Mouse (Mus musculus): ENCODE results near the gene Kmt2a. TPM values are rescaled to one million over a fixed set of nuclear protein-coding genes. Genes with fewer than 3 reads are reported as not detected.

Kmt2a gene
- polyA plus RNA-seq, 1 experiment from 2014 or later: 29.6 TPM

DNA sequence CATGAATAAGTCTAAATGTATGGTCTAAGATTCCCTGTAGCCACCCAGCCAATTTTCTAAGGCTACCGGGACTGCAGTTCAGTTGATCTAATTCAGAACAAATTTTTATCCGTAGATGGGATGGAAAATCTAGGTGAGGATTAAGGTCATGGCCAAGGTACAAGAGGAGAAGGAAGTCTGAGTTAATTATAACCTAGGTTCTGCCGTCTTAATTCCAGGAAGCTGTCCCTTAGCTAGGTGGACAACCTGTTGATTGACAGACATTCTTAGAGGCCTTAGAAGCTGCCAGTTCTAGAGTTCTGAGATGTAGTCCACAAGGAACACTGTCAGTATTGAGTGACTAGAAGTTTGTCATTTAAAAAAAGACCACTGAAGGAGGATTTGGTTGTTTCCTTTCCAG is 18.6 kb upstream of the Kmt2a start:
- H3K4me2 ChIP-seq (replicated peaks): no peak overlapping the region
- WGBS: 85% methylated on average over 3 of the region's 3 CpGs
- no peak overlapping the region for H3K4me3 ChIP-seq
- ATAC-seq (ENCODE audit: low FRiP score, low read depth): no peak
- no peak overlapping the region for H3K9ac ChIP-seq
- no peaks in the 10 kb centered on the region for H3K36me3 ChIP-seq
- H3K27ac ChIP-seq: no peak overlapping the region
- no peaks in the 10 kb centered on the region for H3K4me1 ChIP-seq
- no peaks in the 10 kb centered on the region for H3K27me3 ChIP-seq (replicated peaks)
- H3K9me3 ChIP-seq: no peaks in the 10 kb centered on the region

DNA sequence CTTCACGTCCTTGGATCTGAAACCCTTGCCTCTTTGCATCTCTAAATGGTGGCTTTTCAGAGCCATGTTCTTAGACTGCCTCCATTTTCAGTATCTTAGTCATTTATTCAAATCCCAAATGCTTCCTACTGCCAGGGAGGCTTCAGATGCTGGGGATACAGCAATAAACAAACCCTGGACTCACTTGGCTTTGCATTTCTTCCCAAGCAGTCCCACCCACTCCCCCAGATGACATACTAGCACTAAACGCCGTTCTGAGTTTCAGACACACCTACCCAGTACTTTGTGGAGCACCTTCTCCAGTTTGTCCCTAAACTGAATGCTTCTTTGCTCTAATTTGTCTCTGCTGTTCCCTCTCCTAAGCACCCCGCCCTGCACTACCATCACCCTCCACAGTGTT is 15.9 kb upstream of the Kmt2a start:
- H3K27ac ChIP-seq: no peak overlapping the region
- H3K9ac ChIP-seq: no peak overlapping the region
- H3K4me3 ChIP-seq: no peak overlapping the region
- no peak overlapping the region for H3K4me2 ChIP-seq (replicated peaks)
- no peak for ATAC-seq (ENCODE audit: low FRiP score, low read depth)
- no peaks in the 10 kb centered on the region for H3K27me3 ChIP-seq (replicated peaks)
- no peaks in the 10 kb centered on the region for H3K9me3 ChIP-seq
- 59% methylated on average over 4 of the region's 4 CpGs for WGBS
- no peaks in the 10 kb centered on the region for H3K36me3 ChIP-seq
- H3K4me1 ChIP-seq: no peaks in the 10 kb centered on the region

- Histone ChIP-seq H3K9ac (no peak overlapping the region), H3K4me2 (replicated peaks) (no peak overlapping the region), H3K27me3 (replicated peaks) (no peaks in the 10 kb centered on the region), H3K4me3 (no peak overlapping the region), H3K9me3 (no peaks in the 10 kb centered on the region), H3K4me1 (no peaks in the 10 kb centered on the region), H3K27ac (no peak overlapping the region), H3K36me3 (no peaks in the 10 kb centered on the region)
- no peak for ATAC-seq (ENCODE audit: low FRiP score, low read depth)
- WGBS: 76% methylated on average over 3 of the region's 3 CpGs
These were observed 11.6 kb upstream of the Kmt2a start for GRCm38 (mm10) chr9:44892664-44893063.

DNA sequence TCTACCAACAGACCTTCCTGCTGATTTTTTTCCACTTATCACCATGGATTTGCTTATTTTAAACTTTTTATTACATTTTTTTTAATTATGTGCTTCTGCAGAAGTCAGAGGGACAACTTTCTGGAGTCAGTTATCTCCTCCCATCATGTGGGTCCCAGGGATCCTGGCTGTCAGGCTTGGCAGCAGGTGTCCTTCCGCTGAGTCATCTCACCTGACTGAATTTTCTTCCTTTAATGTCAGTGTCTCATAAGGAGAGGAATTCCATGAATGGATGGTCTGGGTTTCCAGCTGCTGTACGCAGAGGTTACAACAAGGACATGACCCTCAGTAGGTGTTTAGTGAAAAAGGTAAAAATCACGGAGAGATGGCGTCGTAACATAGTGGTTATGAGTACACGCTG is 10.1 kb upstream of the Kmt2a start:
- Histone ChIP-seq H3K27me3 (replicated peaks) (no peaks in the 10 kb centered on the region), H3K4me1 (no peaks in the 10 kb centered on the region), H3K36me3 (no peaks in the 10 kb centered on the region), H3K4me3 (no peak overlapping the region), H3K9ac (no peak overlapping the region), H3K4me2 (replicated peaks) (no peak overlapping the region), H3K9me3 (no peaks in the 10 kb centered on the region), H3K27ac (no peak overlapping the region)
- no peak for ATAC-seq (ENCODE audit: low FRiP score, low read depth)
- WGBS: 80% methylated on average over 6 of the region's 6 CpGs

GRCm38 (mm10) chr9:44890122-44890521 is 9.0 kb upstream of the Kmt2a start:
- Histone ChIP-seq H3K27me3 (replicated peaks) (no peaks in the 10 kb centered on the region), H3K27ac (no peak overlapping the region), H3K9ac (no peak overlapping the region), H3K4me1 (no peaks in the 10 kb centered on the region), H3K9me3 (no peaks in the 10 kb centered on the region), H3K4me2 (replicated peaks) (no peak overlapping the region), H3K36me3 (no peaks in the 10 kb centered on the region), H3K4me3 (no peak overlapping the region)
- WGBS: 58% methylated on average over 2 of the region's 2 CpGs
- ATAC-seq (ENCODE audit: low FRiP score, low read depth): no peak

DNA sequence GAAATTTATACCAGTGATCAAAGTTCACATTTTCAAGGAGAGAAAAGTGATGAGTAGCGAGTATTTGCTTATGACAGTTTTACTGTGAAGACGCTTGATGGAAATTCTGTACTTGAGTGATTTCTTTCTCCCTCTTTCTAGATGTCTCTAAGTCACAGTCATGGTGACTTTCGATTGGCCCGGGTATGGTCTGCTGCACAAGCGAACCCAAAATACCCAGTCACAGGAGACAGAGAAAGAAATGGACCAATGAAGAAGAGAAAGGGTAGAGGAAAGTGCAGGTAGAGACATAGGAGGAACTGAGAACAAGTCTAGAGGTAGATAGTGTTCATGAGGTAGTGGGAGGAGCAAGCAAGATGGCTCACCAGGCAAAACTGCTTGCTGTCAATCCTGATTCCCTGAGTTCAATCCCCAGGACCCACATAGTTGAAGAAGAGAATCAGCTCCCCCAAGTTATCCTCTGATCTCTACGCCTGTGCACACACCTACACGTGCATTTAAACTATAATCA is 7.1 kb upstream of the Kmt2a start:
- H3K27me3 ChIP-seq (replicated peaks): no peaks in the 10 kb centered on the region
- no peak for ATAC-seq (ENCODE audit: low FRiP score, low read depth)
- no peaks in the 10 kb centered on the region for H3K36me3 ChIP-seq
- no peak overlapping the region for H3K4me2 ChIP-seq (replicated peaks)
- H3K9ac ChIP-seq: no peak overlapping the region
- no peak overlapping the region for H3K27ac ChIP-seq
- H3K4me1 ChIP-seq: peaks cover 3% of the 10 kb centered on the region; the same call in 1 of the 2 replicates
- 88% methylated on average over 7 of the region's 7 CpGs for WGBS
- no peak overlapping the region for H3K4me3 ChIP-seq
- H3K9me3 ChIP-seq: no peaks in the 10 kb centered on the region

DNA sequence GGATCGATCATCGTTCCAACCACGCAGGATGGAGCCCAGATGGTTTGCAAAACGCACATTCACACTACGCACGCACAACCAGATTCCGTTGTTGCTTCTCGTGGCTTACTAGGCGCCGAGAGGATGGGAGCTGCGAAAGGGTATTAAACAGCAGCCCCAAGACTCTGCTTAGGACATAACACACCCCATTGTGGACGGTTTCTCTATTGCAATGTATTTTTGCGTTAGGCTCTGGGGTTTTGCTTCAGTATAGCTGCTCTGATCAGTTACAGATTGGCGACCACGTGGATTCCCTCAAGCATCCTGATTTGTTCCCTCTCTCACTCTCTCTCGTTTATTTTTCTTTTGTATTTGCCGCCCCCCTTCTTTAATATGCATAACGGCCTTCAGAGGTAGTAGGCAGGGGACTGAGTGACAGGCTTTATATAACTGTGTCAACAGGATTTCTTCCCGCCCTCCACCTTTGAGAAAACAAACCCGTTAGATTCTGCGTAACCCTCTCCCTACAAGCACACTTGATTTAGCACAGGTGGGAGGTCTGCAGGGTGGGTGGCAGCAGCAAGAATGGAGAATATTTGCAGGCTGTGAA is 2.0 kb upstream of the Kmt2a start:
- Histone ChIP-seq H3K27me3 (replicated peaks) (no peaks in the 10 kb centered on the region), H3K36me3 (no peaks in the 10 kb centered on the region), H3K9ac (peak overlapping the region; percentile 97), H3K4me2 (replicated peaks) (peak overlapping the region; percentile 99), H3K27ac (peak overlapping the region; percentile 98), H3K9me3 (no peaks in the 10 kb centered on the region), H3K4me1 (peaks cover 25% of the 10 kb centered on the region), H3K4me3 (peak overlapping the region; percentile 99)
- 0 out of 2 replicates have a peak, but pooled peaks have one; percentile 3 for ATAC-seq (ENCODE audit: low FRiP score, low read depth)
- WGBS: under 1% methylated on average over 21 of the region's 21 CpGs

DNA sequence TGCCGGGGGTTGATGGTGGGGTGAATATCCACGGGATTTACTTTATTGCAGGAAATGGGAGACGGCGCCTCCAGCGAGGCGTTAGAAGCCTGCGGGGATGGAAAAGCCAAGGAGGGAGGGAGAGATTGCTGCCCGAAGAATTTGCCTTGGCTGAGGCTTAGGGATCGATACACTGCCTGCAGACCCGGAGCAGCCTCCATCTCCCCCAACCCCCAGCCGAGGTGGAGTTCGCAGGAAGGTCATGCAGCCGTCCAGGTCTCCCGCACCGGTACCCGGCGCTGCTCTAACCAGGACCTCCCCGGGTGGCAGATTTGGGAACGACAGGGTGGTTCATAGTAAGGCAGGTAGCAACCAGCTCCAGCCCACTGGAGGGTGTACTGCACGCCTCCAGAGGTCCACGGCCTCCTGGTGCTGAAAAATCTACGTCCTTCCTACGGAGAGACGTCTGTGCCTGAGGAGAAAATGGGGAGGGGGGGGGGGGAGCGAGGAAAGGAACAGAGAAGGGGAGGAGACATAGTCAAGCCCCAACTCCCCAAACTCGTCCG is 1.4 kb upstream of the Kmt2a start:
- Histone ChIP-seq H3K4me3 (peak overlapping the region; percentile 99), H3K9me3 (no peaks in the 10 kb centered on the region), H3K36me3 (no peaks in the 10 kb centered on the region), H3K9ac (peak overlapping the region; percentile 97), H3K4me2 (replicated peaks) (peak overlapping the region; percentile 99), H3K27me3 (replicated peaks) (no peaks in the 10 kb centered on the region), H3K4me1 (peaks cover 30% of the 10 kb centered on the region), H3K27ac (peak overlapping the region; percentile 98)
- WGBS: under 1% methylated on average over 26 of the region's 27 CpGs
- peak; percentile 55 for ATAC-seq (ENCODE audit: low FRiP score, low read depth)

GRCm38 (mm10) chr9:44881941-44882435 is 892 bp upstream of the Kmt2a start:
- Histone ChIP-seq H3K9ac (peak overlapping the region; percentile 97), H3K27me3 (replicated peaks) (no peaks in the 10 kb centered on the region), H3K36me3 (no peaks in the 10 kb centered on the region), H3K27ac (peak overlapping the region; percentile 98), H3K9me3 (no peaks in the 10 kb centered on the region), H3K4me3 (peak overlapping the region; percentile 99), H3K4me2 (replicated peaks) (peak overlapping the region; percentile 99), H3K4me1 (peaks cover 34% of the 10 kb centered on the region)
- ATAC-seq (ENCODE audit: low FRiP score, low read depth): peak; percentile 77
- WGBS: 1% methylated on average over 29 of the region's 29 CpGs

DNA sequence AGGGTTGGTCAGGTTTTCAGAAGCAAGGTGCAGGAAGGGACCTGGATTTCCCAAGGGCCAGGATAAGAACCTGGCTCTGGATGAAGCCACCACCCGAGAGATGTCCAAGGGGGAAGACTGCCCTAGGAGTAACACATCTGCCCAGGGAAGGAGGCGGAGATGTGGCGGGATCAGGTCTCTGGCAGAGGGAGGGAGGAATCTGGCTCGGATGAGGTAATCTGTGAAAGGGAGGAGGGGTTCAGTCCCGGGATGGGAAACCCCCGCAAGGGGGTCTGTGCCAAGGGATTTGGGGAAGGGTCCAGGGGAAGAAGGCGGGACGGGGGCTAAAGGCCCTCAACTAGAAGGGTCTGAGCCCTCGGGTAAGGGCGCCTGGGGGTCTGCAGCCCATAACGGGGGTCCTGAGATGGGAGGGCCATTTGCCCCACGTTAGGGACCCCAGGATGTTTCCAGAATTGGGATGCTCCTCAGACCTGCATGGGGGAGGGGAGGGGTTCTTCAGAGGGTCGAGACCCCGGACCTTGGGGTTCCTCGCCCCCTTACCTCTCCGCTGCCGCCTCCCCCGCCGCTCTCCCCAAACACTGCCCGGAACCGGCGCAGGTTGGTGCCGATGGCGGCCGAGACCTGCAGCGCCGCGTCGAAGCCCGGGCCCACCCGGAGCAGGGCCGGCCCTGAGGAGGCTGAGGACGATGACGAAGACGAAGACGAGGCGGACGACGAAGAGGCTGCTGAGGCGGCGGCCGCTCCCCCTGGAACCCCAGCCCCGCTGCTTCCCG is 601 bp downstream of the Kmt2a start:
- Histone ChIP-seq H3K9me3 (no peaks in the 10 kb centered on the region), H3K4me2 (replicated peaks) (peak overlapping the region; percentile 99), H3K9ac (peak overlapping the region; percentile 97), H3K4me1 (peaks cover 43% of the 10 kb centered on the region), H3K27ac (peak overlapping the region; percentile 98), H3K36me3 (no peaks in the 10 kb centered on the region), H3K4me3 (peak overlapping the region; percentile 99), H3K27me3 (replicated peaks) (no peaks in the 10 kb centered on the region)
- WGBS: under 1% methylated on average over 44 of the region's 44 CpGs
- ATAC-seq (ENCODE audit: low FRiP score, low read depth): peak; percentile 26; the same call in 1 of the 2 replicates

DNA sequence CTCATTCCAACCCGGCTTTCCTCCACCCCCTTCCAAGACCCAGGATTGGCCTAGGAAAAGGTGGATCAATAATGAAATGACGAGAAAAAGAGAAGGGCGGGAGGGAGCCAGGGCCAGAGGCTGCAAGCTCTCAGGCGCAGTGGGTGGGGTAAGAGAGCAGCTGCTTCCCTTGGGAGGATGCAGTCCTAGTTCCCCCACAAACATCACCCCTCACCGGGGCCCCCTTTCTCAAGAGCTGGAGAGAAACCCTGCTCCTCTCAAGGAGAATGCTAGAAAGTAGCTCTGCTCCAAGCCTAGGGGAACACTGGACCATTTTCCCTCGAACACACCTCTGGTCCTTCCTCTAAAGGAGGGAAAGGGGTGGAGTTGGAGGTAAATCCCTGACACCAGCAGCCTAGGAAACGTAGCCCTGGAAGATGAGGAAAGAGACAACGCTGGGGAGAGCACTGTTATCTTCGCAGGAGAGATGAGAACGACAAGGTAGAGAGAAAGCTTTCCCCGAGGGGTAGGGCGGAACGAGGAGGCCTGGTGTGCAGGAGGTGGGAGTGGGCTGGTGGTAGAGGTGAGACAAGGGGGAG is 1.3 kb downstream of the Kmt2a start:
- ATAC-seq (ENCODE audit: low FRiP score, low read depth): no peak

More for the DNA sequence above, 1.3 kb downstream of the Kmt2a start:
- peak overlapping the region; percentile 99 for H3K4me3 ChIP-seq
- H3K4me1 ChIP-seq: peaks cover 48% of the 10 kb centered on the region
- no peaks in the 10 kb centered on the region for H3K27me3 ChIP-seq (replicated peaks)
- no peaks in the 10 kb centered on the region for H3K9me3 ChIP-seq
- H3K36me3 ChIP-seq: no peaks in the 10 kb centered on the region
- WGBS: 0% methylated on average over 13 of the region's 13 CpGs
- peak overlapping the region; percentile 99 for H3K4me2 ChIP-seq (replicated peaks)
- peak overlapping the region; percentile 97 for H3K9ac ChIP-seq
- peak overlapping the region; percentile 48 for H3K27ac ChIP-seq

Measured in neural tube, embryonic 12.5 days (tissue).